In genomic region chr17:79909571-79909970, GRCm38 (mm10) we compare ENCODE assay signal across 22 mouse cellular contexts.
"Had no signal": no experiment of that assay in that cellular context is flagged by ENCODE, and none has a peak within 500 bp of the region (broad histone marks: within the 10 kb centered on the region; RNA-seq: fewer than 3 reads in every experiment).

No protein-coding gene starts in this region.

- H3K4me2 ChIP-seq: liver, embryonic 11.5 days; liver, embryonic 13.5 days; liver, embryonic 15.5 days; lung, embryonic 15.5 days; midbrain, embryonic 11.5 days; midbrain, embryonic 13.5 days; midbrain, embryonic 15.5 days; neural tube, embryonic 13.5 days; neural tube, embryonic 15.5 days; stomach, embryonic 15.5 days had no signal

- ATAC-seq: liver, postnatal 0 days; lung, postnatal 0 days; midbrain, embryonic 13.5 days; midbrain, embryonic 15.5 days had no signal

- H3K27ac ChIP-seq: liver, embryonic 13.5 days; liver, embryonic 15.5 days; lung, embryonic 15.5 days; macrophage; midbrain, embryonic 13.5 days; midbrain, embryonic 15.5 days; neural tube, embryonic 13.5 days; neural tube, embryonic 15.5 days; stomach, embryonic 15.5 days had no signal

- DNase-seq: liver, embryonic 13.5 days; liver, postnatal 0 days; lung, adult 2 months; lung, postnatal 14 days; lung, postnatal 36 days; right cerebral cortex, postnatal 14 days; thymus, adult 2 months; thymus, postnatal 14 days; thymus, postnatal 36 days had no signal

- H3K36me3 ChIP-seq: liver, embryonic 13.5 days; liver, embryonic 15.5 days; lung, embryonic 15.5 days; midbrain, embryonic 13.5 days; midbrain, embryonic 15.5 days; neural tube, embryonic 13.5 days; neural tube, embryonic 15.5 days; stomach, embryonic 15.5 days had no signal

- H3K9ac ChIP-seq: liver, embryonic 13.5 days; liver, embryonic 15.5 days; liver, postnatal 0 days; lung, embryonic 15.5 days; midbrain, embryonic 13.5 days; midbrain, embryonic 15.5 days; neural tube, embryonic 13.5 days; neural tube, embryonic 15.5 days; stomach, embryonic 15.5 days had no signal

- H3K27me3 ChIP-seq: liver, embryonic 13.5 days; liver, embryonic 15.5 days; lung, embryonic 15.5 days; midbrain, embryonic 13.5 days; midbrain, embryonic 15.5 days; neural tube, embryonic 13.5 days; neural tube, embryonic 15.5 days; stomach, embryonic 15.5 days had no signal

- H3K4me1 ChIP-seq: lung, embryonic 15.5 days; midbrain, embryonic 13.5 days; midbrain, embryonic 15.5 days; neural tube, embryonic 13.5 days; neural tube, embryonic 15.5 days; stomach, embryonic 15.5 days had no signal

- H3K4me3 ChIP-seq: liver, embryonic 13.5 days; liver, embryonic 15.5 days; lung, embryonic 15.5 days; megakaryocyte, embryonic 14.5 days; midbrain, embryonic 13.5 days; midbrain, embryonic 15.5 days; myocyte; neural tube, embryonic 13.5 days; neural tube, embryonic 15.5 days; stomach, embryonic 15.5 days had no signal

- H3K9me3 ChIP-seq: liver, embryonic 13.5 days; liver, embryonic 15.5 days; lung, embryonic 15.5 days; megakaryocyte, embryonic 14.5 days; midbrain, embryonic 13.5 days; midbrain, embryonic 15.5 days; neural tube, embryonic 13.5 days; neural tube, embryonic 15.5 days; stomach, embryonic 15.5 days had no signal
